Mouse (Mus musculus): ENCODE measurements around the gene Rrp12.
"Not testable (repeated sequence)": the region's sequence is repeated elsewhere in the genome, so short reads cannot be mapped to it uniquely, and the experiment has no call there.

Rrp12 gene

GRCm38 (mm10) chr19:41895460-41896318 lies at the start of gene Rrp12:
Gene Rrp12, minus strand, starts transcription at chr19:41896173.
- DNase-seq (ENCODE audit: low read depth) = peak; percentile 75

GRCm38 (mm10) chr19:41943841-41944240 lies 47.9 kb upstream of the Rrp12 start:
- no peak for DNase-seq (ENCODE audit: low read depth)

DNA sequence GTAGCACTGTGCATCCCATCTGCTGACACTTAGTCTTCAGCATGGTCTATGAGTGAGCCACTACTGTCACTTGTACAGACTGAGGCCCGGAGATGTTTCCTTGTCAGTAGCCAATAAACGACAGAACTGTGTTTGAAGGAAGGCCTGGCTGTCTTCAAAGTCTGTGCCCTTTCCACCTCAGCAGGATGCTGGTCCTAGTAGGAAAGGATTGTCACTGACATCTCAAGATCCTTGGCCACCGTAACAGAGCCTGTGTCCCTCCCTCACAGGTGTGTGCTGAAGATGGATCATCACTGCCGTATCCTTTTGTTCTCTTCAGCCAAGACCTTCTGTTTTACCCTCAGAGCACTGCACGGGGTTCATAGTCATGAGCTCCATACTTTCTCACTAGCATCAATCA lies 42.6 kb upstream of the Rrp12 start:
- no peak for DNase-seq (ENCODE audit: low read depth)

DNA sequence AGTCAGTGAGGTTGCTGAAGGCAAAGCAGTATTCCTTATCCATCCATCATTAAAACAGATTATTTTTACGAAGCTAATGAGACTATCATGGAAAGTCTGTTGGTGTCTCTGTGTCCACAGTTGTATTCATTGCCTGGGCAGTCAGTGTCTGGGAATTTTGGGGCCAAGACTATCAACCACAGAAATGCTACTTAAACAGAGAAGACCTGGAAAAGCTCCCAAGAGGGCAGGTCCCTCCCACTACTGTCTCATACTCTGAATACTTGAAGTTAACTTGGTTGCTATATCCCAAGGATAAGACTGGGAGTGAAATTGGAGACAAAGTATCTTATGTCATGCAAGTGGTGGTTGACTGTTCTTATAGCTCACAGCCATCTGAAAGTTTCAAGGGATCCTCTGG lies 39.9 kb upstream of the Rrp12 start:
- peak; percentile 27 for DNase-seq (ENCODE audit: low read depth)

- no peak for DNase-seq (ENCODE audit: low read depth)
Measured at GRCm38 (mm10) chr19:41934124-41934523, 38.2 kb upstream of the Rrp12 start.

GRCm38 (mm10) chr19:41933179-41934086 lies 37.5 kb upstream of the Rrp12 start, which contains the start of the genes Exosc1 and Zdhhc16:
Gene Exosc1, minus strand, starts transcription at chr19:41933423.
Gene Zdhhc16, plus strand, starts transcription at chr19:41933480.
- peak; percentile 99 for DNase-seq (ENCODE audit: low read depth)

- no peak for DNase-seq (ENCODE audit: low read depth)
Measured at GRCm38 (mm10) chr19:41932686-41933085, 36.7 kb upstream of the Rrp12 start.

DNA sequence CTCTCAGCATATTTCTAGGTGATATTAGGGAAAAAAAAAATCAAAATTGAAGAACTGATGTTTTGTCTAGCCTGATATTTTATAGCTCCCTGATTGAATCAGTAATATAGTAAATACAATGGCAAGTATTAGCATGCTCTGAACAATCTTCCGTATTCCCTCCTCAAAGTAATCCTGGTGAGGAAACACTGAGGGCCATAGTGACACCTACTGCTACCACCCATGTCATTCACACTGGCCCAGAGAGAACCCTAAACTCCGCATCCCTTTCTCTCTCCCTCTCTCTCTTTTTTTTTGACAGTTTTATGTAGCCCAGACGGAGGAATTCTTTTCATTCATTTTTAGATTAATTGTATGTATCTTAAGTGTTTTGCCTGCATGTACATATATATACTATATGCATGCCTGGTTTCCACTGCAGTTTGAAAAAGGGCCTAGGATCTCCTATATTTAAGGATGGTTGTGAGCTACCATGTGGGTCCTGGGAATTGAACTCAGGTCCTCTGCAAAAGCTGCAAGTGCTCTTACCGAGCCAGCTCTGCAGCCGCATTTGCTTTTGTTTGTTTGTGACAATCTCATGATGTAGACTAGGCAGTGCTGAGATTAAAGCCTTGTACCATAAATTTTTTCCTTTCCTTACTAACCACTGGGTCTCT lies 24.6 kb upstream of the Rrp12 start:
- DNase-seq (ENCODE audit: low read depth) = no peak

DNA sequence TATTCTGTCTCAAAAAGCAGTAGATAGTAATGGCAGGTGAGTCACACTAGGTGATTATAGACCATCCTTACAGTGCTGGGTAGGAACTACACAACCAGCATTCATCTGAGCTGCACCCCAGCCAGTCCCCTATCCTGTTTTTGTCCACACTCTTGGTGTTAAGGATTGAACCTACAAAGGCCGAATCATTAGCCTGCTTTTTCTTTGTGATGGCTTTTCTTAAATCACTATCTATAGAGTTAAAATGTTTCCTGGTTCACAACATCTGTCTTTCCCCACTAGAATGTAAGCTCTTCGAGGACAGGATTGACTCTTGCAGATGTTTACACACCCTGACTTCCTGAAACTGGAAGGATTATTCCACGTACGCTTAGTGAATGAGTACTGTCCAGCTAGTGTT lies 23.5 kb upstream of the Rrp12 start:
- no peak for DNase-seq (ENCODE audit: low read depth)

- DNase-seq (ENCODE audit: low read depth) = no peak
Measured at GRCm38 (mm10) chr19:41916853-41917252, 20.9 kb upstream of the Rrp12 start.

- DNase-seq (ENCODE audit: low read depth) = no peak
Measured at GRCm38 (mm10) chr19:41915294-41915693, 19.3 kb upstream of the Rrp12 start.

- not testable (repeated sequence) for DNase-seq (ENCODE audit: low read depth)
Measured at GRCm38 (mm10) chr19:41914592-41914882, 18.6 kb upstream of the Rrp12 start.

GRCm38 (mm10) chr19:41913774-41914591 lies 18.0 kb upstream of the Rrp12 start:
- DNase-seq (ENCODE audit: low read depth) = no peak

DNA sequence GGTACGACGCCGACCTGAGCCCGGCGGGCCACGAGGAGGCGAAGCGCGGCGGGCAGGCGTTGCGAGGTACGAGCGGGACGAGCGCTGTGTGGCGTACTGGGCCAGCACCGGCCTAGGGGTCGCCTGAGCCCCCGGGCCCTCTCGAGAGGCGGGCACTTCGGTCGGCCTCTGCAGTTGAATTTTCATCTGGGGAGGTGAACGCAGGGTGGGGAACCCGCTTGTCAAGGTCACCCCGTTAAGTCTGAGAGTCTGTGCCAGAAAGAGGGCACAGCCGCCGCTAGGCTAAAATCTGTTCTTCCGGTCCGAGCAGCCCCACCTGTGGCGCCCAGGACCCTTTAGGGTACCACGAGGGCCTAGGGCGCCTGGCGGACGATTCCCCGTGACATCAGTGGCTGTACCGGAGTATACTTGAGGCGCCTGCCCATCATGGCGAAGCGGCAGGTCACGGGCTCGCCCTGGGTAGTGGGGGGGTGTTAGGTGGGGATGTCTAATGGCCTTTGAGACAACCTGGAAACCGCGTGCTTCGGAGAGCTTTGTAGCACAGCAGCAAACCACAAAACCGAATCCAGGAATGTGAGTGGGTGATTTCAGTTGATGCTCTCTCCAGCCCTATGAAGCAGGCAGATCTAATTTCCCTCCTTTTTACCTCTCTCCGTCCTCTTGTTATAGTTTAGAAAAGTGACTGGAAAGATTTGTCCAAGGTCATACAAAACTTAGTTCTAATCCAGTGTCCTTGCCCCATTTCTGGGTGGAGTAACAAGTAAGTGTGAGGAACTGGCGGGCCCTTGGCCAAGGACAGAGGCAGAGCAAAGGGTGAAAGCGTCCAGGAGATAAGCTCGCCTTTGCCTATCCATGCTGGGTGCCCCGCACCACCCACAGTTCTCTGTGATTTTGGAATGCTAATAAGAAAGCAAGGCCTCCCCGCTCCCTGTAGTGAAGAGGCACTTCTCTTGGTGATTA lies 16.4 kb upstream of the Rrp12 start:
- DNase-seq (ENCODE audit: low read depth) = no peak

GRCm38 (mm10) chr19:41911178-41912073 lies 15.5 kb upstream of the Rrp12 start, which contains the start of gene Pgam1:
Gene Pgam1, plus strand, starts transcription at chr19:41911923.
- peak; percentile 97 for DNase-seq (ENCODE audit: low read depth)

- DNase-seq (ENCODE audit: low read depth) = no peak
Measured at GRCm38 (mm10) chr19:41910396-41910795, 14.4 kb upstream of the Rrp12 start.

DNA sequence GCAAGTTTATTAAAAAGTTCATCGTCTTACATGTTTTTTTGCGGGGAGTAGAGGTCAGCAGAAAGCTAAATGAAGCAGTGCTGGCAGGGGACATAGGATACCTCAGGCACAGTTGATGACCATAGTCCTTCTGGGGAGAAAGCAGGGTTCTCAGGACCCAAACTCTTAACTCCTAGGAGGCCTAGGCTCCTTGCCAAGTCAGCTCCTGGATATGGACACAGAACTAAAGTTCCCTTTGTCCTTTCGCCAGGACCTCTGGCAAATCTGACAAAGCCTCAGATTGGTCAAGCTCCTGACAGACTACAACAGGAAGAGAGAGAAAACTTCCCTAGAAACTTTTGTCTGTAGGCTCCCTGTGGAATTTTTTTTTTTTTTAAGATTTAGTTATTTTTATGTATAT lies 12.8 kb upstream of the Rrp12 start:
- no peak for DNase-seq (ENCODE audit: low read depth)

- DNase-seq (ENCODE audit: low read depth) = no peak
Measured at GRCm38 (mm10) chr19:41907079-41907760, 11.2 kb upstream of the Rrp12 start.

All from fibroblast of lung, adult 2 months (primary cell).